Mouse (Mus musculus) forebrain, embryonic 11.5 days (tissue): ENCODE measurements around the gene Traf6. TPM values are rescaled to one million over a fixed set of nuclear protein-coding genes. Genes with fewer than 3 reads are reported as not detected.
"Not testable (repeated sequence)": the region's sequence is repeated elsewhere in the genome, so short reads cannot be mapped to it uniquely, and the experiment has no call there.

Experiments
- ATAC-seq: fragments of 200-750 bp; cut with Nextera tagmentation; replicated peaks from 2 replicates; pipeline ENCODE4 v1.8.0; 2017; ENCODE audit warnings: moderate TSS enrichment; ENCODE audit not compliant: low FRiP score
- DNase-seq: peaks from one replicate; pipeline ENCODE4 v3.0.0-alpha.2; 2017; ENCODE audit warnings: low spot score
- H3K27ac ChIP-seq: fragments of 300-500 bp; sonication (generic); 2 replicates; pipeline ENCODE4 v1.5.1; 2014; ENCODE audit warnings: low read depth, low read length
- H3K27me3 ChIP-seq: fragments of 300-500 bp; sonication (generic); 2 replicates; pipeline ENCODE4 v1.6.1; 2014; ENCODE audit warnings: mild to moderate bottlenecking, low read length, mixed read lengths; ENCODE audit not compliant: control insufficient read depth, insufficient read depth
- H3K36me3 ChIP-seq: fragments of 300-500 bp; sonication (generic); 2 replicates; pipeline ENCODE4 v1.6.1; 2014; ENCODE audit warnings: mild to moderate bottlenecking, low read length, moderate library complexity, mixed read lengths; ENCODE audit not compliant: control insufficient read depth, insufficient read depth
- H3K4me1 ChIP-seq: fragments of 300-500 bp; sonication (generic); replicated peaks from 2 replicates; pipeline ENCODE4 v1.6.1; 2014; ENCODE audit warnings: low read length, mixed read lengths; ENCODE audit not compliant: control insufficient read depth, insufficient read depth
- H3K4me2 ChIP-seq: fragments of 300-500 bp; sonication (generic); 2 replicates; pipeline ENCODE4 v1.6.1; 2014; ENCODE audit warnings: low read depth, mild to moderate bottlenecking, low read length, moderate library complexity, mixed read lengths; ENCODE audit not compliant: severe bottlenecking
- H3K4me3 ChIP-seq: fragments of 300-500 bp; sonication (generic); 2 replicates; pipeline ENCODE4 v1.5.1; 2014; ENCODE audit warnings: low read depth, low read length
- H3K9ac ChIP-seq: fragments of 300-500 bp; sonication (generic); 2 replicates; pipeline ENCODE4 v1.6.1; 2014; ENCODE audit warnings: low read length
- H3K9me3 ChIP-seq: fragments of 300-500 bp; sonication (generic); 2 replicates; pipeline ENCODE4 v1.6.1; 2016; ENCODE audit warnings: low read length, mixed read lengths; ENCODE audit not compliant: control insufficient read depth
- WGBS: fragments of 180-500 bp; shearing (Covaris S2); extraction: QIAGEN DNeasy Blood & Tissue Kit; methylation state at CpG from one replicate; pipeline ENCODE4 v1.1.7; 2014; 5-methylcytosine and 5-hydroxymethylcytosine counted together
- polyA plus RNA-seq: library from polyadenylated mRNA; unstranded; fragments of >200 nt; fragmentation: Nextera tagmentation; extraction: Ambion mirVana; gene quantifications from 2 replicates; pipeline ENCODE4 v1.2.1, GENCODE M21; 2014

The Traf6 gene
- polyA plus RNA-seq, 1 experiment from 2014 or later, result 24.5 TPM

DNA sequence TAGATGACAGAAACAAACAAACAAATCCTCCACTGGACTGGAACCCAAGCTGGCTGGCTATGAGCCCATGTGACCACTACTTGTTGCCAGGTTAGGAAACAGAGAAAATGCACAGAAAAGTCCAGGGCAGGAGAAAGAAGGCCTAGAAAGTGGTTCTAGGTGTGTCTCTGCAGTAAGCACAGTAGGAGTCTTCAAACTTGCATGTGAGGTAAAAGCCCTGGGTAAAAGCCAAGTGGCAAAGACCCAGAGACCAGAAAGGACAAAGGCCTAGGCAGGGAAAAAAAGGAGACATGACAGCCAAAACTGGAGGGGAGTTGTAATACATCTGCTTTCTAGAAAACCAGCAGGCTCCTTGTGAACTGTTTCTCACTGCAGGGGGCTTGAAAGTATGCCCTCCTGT is 52.7 kb downstream of the Traf6 start:
- H3K4me2 ChIP-seq, result no peak overlapping the region
- no peak for ATAC-seq
- H3K4me1 ChIP-seq, result no peaks in the 10 kb centered on the region
- no peak for DNase-seq
- H3K27me3 ChIP-seq, result no peaks in the 10 kb centered on the region
- no peak overlapping the region for H3K9ac ChIP-seq
- H3K4me3 ChIP-seq, result no peak overlapping the region
- no peaks in the 10 kb centered on the region for H3K36me3 ChIP-seq
- H3K9me3 ChIP-seq, result no peaks in the 10 kb centered on the region
- H3K27ac ChIP-seq, result no peak overlapping the region

DNA sequence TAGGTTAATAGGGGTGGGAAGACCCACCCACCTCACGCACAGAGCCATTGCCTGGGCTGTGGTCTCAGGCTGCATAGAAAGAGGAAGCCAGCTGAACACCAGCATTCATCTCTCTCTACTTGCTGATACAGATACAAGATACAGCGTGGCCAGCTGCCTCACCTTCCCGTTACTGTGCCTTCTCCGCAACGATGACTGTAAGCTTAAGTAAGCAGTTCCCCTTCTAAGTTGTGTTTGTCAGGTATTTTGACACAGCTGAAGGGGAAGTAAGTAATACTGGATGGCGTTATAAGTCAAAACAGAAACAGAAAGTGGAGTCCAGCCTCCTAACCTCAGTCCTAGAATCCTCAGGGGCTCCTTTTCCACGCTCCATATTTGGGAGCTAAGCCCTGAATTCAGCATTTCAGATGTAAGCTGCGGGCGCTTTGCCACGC is 54.6 kb downstream of the Traf6 start:
- Histone ChIP-seq H3K9me3 (no peaks in the 10 kb centered on the region), H3K4me3 (no peak overlapping the region), H3K4me2 (no peak overlapping the region), H3K36me3 (no peaks in the 10 kb centered on the region), H3K4me1 (no peaks in the 10 kb centered on the region), H3K9ac (no peak overlapping the region), H3K27ac (no peak overlapping the region), H3K27me3 (no peaks in the 10 kb centered on the region)
- DNase-seq (no peak), ATAC-seq (no peak)
- WGBS, result 93% methylated on average over 10 of the region's 10 CpGs

DNA sequence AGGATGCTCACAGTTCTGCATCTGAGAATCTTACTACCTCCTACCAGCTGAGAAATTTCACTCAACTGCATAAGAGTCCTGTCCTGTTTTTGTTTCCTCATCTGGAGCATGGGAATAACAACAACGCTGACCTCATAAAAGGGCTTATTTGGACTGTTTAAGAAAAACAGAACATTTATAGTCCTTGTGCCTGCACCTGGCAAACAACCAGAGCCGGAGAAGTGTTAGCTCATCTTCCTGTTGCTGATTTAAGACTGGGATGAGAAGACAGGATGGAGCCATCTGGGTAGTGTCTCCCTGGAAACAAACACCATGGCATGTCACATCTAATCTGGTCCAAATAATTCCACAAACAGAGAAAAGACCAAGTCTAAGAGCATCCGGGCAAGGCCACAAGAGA is 55.3 kb downstream of the Traf6 start:
- WGBS, result 88% methylated on average over 3 of the region's 3 CpGs
- Histone ChIP-seq H3K4me2 (no peak overlapping the region), H3K27me3 (no peaks in the 10 kb centered on the region), H3K4me3 (no peak overlapping the region), H3K9ac (no peak overlapping the region), H3K4me1 (no peaks in the 10 kb centered on the region), H3K27ac (no peak overlapping the region), H3K36me3 (no peaks in the 10 kb centered on the region), H3K9me3 (no peaks in the 10 kb centered on the region)
- no peak for ATAC-seq
- no peak for DNase-seq

DNA sequence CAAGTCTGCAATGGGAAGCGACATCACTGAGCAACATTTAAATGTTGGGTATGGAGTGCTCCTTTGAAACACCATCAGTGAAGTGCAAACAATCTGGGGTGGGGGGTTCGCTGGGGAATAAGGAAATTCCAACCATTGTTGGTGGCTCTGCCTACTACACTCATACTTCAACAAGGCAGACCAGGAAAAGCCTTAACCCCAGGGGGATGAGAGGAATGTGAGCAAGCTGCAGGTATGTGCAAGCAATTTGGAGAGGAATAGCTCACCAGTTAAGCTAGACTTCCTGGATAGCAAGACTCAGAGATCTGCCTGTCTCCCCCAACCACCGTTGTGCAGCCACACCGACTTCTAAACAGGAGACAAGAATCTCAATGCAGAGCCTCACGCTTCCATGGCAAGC is 61.7 kb downstream of the Traf6 start:
- WGBS, result 76% methylated on average over 5 of the region's 5 CpGs
- H3K4me2 ChIP-seq, result no peak overlapping the region
- H3K9me3 ChIP-seq, result no peaks in the 10 kb centered on the region
- no peak for ATAC-seq
- no peak overlapping the region for H3K9ac ChIP-seq
- H3K4me3 ChIP-seq, result no peak overlapping the region
- H3K27me3 ChIP-seq, result no peaks in the 10 kb centered on the region
- H3K36me3 ChIP-seq, result no peaks in the 10 kb centered on the region
- H3K4me1 ChIP-seq, result no peaks in the 10 kb centered on the region
- no peak for DNase-seq
- no peak overlapping the region for H3K27ac ChIP-seq

DNA sequence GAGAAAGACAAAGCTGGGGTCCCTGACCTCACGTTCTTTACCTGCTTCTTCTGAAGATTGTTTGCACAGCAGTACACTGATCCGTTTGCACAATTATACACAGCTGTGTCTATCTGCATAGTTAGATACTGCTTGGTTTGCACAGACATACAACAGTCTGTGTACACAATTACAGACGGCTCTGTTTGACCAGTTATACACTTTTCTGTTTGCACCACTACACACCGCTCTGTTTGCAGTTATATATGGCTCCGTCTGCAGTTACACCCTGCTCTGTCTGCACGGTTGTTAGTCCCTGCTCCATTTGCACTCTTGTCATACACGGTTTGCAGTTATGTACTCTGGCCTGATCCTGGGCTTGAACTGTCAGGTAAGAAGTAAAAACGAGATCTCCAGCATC is 63.4 kb downstream of the Traf6 start:
- Histone ChIP-seq H3K9me3 (no peaks in the 10 kb centered on the region), H3K4me2 (no peak overlapping the region), H3K36me3 (no peaks in the 10 kb centered on the region), H3K27ac (no peak overlapping the region), H3K27me3 (no peaks in the 10 kb centered on the region), H3K4me1 (no peaks in the 10 kb centered on the region), H3K4me3 (no peak overlapping the region), H3K9ac (no peak overlapping the region)
- ATAC-seq, result no peak
- 83% methylated on average over 8 of the region's 8 CpGs for WGBS
- DNase-seq, result no peak

DNA sequence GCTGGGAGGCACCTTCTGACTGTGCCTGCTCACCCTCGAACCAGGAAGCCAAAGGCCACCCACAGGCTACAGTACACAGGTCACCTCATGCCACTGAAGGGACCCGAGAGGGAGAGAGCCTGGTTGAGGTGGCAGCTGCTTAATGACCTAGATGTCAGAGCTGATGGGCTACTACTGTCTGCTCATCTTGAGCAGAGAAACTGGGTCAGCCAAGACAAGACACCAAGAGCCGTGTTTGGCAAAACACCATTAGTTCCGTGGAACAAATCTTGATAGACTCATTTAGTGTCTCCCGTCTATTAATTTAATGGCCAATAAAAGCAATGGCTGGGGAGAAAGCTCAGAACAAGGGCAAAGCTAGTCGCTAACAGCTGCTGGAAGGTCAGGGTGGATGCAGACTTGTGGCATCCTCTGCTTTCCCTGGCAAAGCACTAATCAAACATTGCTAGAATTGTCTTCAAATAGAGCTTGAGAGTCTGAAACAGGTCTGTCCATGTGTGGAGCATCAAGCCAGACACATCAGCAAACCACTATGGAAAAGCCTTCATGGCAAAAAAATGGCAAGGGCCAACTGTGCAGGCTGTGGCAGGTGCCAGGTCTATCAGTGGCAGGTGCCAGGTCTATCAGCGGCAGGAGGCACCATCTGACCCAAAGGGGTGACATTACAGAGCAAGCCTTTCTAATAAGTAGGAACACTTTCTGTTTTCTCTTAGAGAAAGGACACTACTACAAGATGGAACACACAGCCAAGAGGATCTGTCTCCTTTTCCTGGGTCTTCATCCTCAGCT is 64.0 kb downstream of the Traf6 start:
- Histone ChIP-seq H3K4me3 (no peak overlapping the region), H3K9me3 (no peaks in the 10 kb centered on the region), H3K27me3 (no peaks in the 10 kb centered on the region), H3K27ac (no peak overlapping the region), H3K9ac (no peak overlapping the region), H3K4me1 (no peaks in the 10 kb centered on the region), H3K36me3 (no peaks in the 10 kb centered on the region), H3K4me2 (no peak overlapping the region)
- ATAC-seq (no peak), DNase-seq (no peak)
- WGBS, result 88% methylated on average over 7 of the region's 7 CpGs

DNA sequence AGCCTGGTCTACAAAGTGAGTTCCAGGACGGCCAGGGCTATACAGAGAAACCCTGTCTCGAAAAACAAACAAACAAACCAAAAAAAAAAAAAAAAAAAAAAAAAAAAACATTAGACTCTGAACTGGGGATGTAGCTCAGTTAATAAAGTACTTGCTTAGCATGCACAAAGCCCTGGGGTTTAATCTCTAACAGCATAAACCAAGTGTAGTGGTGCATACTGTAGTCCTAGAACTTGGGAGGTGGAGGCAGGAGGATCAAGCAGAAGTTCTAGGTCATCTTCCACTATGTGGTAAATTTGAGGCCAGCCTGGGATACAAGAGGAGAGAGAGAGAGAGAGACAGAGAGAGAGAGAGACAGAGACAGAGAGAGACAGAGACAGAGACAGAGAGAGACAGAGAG is 67.4 kb downstream of the Traf6 start:
- WGBS, result 79% methylated on average over 2 of the region's 2 CpGs

DNA sequence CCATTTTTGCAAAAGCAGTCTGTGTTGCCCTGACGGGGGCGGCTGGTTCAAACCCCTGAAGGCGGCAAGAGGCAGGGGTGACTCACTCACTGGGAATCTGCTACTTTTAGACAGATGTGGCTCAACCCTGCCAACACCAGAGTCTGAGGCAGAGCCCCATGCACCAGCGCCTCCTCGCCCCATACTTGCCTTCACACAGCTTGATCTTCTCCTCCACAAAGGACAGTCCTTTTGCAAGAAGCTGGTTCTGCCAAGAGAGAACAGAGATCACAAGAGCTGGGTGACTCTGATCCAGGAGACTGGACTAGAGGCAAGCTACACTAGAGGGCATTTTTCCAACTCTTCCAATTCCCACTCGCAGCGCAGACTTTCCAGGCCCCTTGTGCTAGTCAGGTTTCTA is 68.3 kb downstream of the Traf6 start:
- H3K36me3 ChIP-seq, result no peaks in the 10 kb centered on the region
- no peaks in the 10 kb centered on the region for H3K4me1 ChIP-seq
- H3K27ac ChIP-seq, result no peak overlapping the region
- ATAC-seq, result no peak
- no peak overlapping the region for H3K4me2 ChIP-seq
- 92% methylated on average over 7 of the region's 7 CpGs for WGBS
- DNase-seq, result no peak
- no peak overlapping the region for H3K4me3 ChIP-seq
- H3K9me3 ChIP-seq, result no peaks in the 10 kb centered on the region
- no peaks in the 10 kb centered on the region for H3K27me3 ChIP-seq
- H3K9ac ChIP-seq, result no peak overlapping the region

More for the DNA sequence above, 67.4 kb downstream of the Traf6 start:
- not testable (repeated sequence) for DNase-seq, H3K9ac ChIP-seq, H3K27me3 ChIP-seq, H3K9me3 ChIP-seq, H3K27ac ChIP-seq, ATAC-seq, H3K4me1 ChIP-seq, H3K4me3 ChIP-seq, H3K36me3 ChIP-seq, H3K4me2 ChIP-seq
